Mouse (Mus musculus): Measurements from ENCODE around the gene Sirt3.

GRCm38 (mm10) chr7:140834968-140835757 is 46.9 kb downstream of the Sirt3 start, which contains the start of gene Urah:
- TF ChIP-seq CTCF (IDR thresholded peaks at IDR 0.05; ENCODE audit: borderline replicate concordance, control insufficient read depth, extremely low read depth, insufficient read depth, low read length, poor library complexity) (no peak), POLR2A (IDR thresholded peaks at IDR 0.05; ENCODE audit: control insufficient read depth, extremely low read depth, insufficient read depth, low read length, poor library complexity) (no peak)
